Mouse (Mus musculus) MEL (cell line): ENCODE measurements at regions not wholly inside any gene's neighbourhood (a gene's known extent, or its start where the extent isn't known, plus 50 kb on each side); places are given as distances from the start of the nearest gene placed in this dataset.

Experiments used
- DNase-seq: peaks from one replicate; pipeline ENCODE4 v3.0.0; 2011; ENCODE audit warnings: low read depth, low spot score
- H3K27ac ChIP-seq: 2 replicates; pipeline ENCODE4 v1.5.1; 2012; ENCODE audit warnings: low read depth, mild to moderate bottlenecking, control low read depth, low read length, moderate library complexity; ENCODE audit not compliant: control insufficient read depth
- H3K27me3 ChIP-seq, 2 experiments: fragments of 150-350 bp in 1 of 2; sonication (generic) in 1 of 2; 2 replicates each; pipeline ENCODE4 v1.6.1; 2012; ENCODE audit warnings: low read length in 2 of 2, mild to moderate bottlenecking in 2 of 2, improper control_type of control experiment in 1 of 2, moderate library complexity in 1 of 2; ENCODE audit not compliant: insufficient read depth in 2 of 2, control insufficient read depth in 1 of 2
- H3K36me3 ChIP-seq, 2 experiments: 2 replicates each; pipeline ENCODE4 v1.6.1; 2012 to 2014; ENCODE audit warnings: low read length in 2 of 2, improper control_type of control experiment in 1 of 2, inconsistent platforms in 1 of 2, mild to moderate bottlenecking in 1 of 2; ENCODE audit not compliant: insufficient read depth in 2 of 2, control insufficient read depth in 1 of 2
- H3K4me1 ChIP-seq, 2 experiments: fragments of 150-350 bp in 1 of 2; sonication (generic) in 1 of 2; 2 replicates each; pipeline ENCODE4 v1.6.1; 2012; ENCODE audit warnings: low read length in 2 of 2, improper control_type of control experiment in 1 of 2, mild to moderate bottlenecking in 1 of 2; ENCODE audit not compliant: insufficient read depth in 2 of 2, control insufficient read depth in 1 of 2
- H3K4me3 ChIP-seq, 2 experiments: fragments of 150-350 bp in 1 of 2; sonication (generic) in 1 of 2; 2 replicates each; pipeline ENCODE4 v1.5.1; 2012; ENCODE audit warnings: low read depth in 2 of 2, low read length in 2 of 2, mild to moderate bottlenecking in 2 of 2, moderate library complexity in 2 of 2, control low read depth in 1 of 2, improper control_type of control experiment in 1 of 2; ENCODE audit not compliant: control insufficient read depth in 1 of 2, insufficient read depth in 1 of 2
- H3K79me2 ChIP-seq: 2 replicates; pipeline ENCODE4 v1.6.1; 2012; ENCODE audit warnings: mild to moderate bottlenecking, low read length, moderate library complexity; ENCODE audit not compliant: control insufficient read depth, poor library complexity, insufficient read depth
- H3K9ac ChIP-seq: 2 replicates; pipeline ENCODE4 v1.6.1; 2012; ENCODE audit warnings: low read depth, mild to moderate bottlenecking, control low read depth, low read length, moderate library complexity; ENCODE audit not compliant: control insufficient read depth, poor library complexity, severe bottlenecking
- H3K9me3 ChIP-seq: fragments of 150-350 bp; sonication (generic); replicated peaks from 2 replicates; pipeline ENCODE4 v1.6.1; 2012; ENCODE audit warnings: mild to moderate bottlenecking, low read length, improper control_type of control experiment, moderate library complexity; ENCODE audit not compliant: insufficient read depth
- CHD1 ChIP-seq: IDR thresholded peaks from 2 replicates; pipeline ENCODE4 v1.6.1; 2012; ENCODE audit warnings: low read depth, mild to moderate bottlenecking, inconsistent platforms, low read length, improper control_type of control experiment
- CHD2 ChIP-seq: IDR thresholded peaks from 2 replicates; pipeline ENCODE4 v1.6.1; 2011; ENCODE audit warnings: low read length, improper control_type of control experiment
- E2F4 ChIP-seq: IDR thresholded peaks from 2 replicates; pipeline ENCODE4 v1.6.1; 2011; ENCODE audit warnings: low read depth, low read length, improper control_type of control experiment, borderline replicate concordance
- ELF1 ChIP-seq: IDR thresholded peaks from 2 replicates; pipeline ENCODE4 v1.6.1; 2014; ENCODE audit warnings: low read depth, mild to moderate bottlenecking, inconsistent platforms, low read length, improper control_type of control experiment, moderate library complexity
- EP300 ChIP-seq, 2 experiments: IDR thresholded peaks; 2 replicates each; pipeline ENCODE4 v1.6.1; 2011; ENCODE audit warnings: improper control_type of control experiment in 2 of 2, low read length in 2 of 2, low read depth in 1 of 2, mild to moderate bottlenecking in 1 of 2
- ETS1 ChIP-seq: IDR thresholded peaks from 2 replicates; pipeline ENCODE4 v1.6.1; 2012; ENCODE audit warnings: low read depth, mild to moderate bottlenecking, inconsistent platforms, low read length, improper control_type of control experiment, moderate library complexity
- JUND ChIP-seq: IDR thresholded peaks from 2 replicates; pipeline ENCODE4 v1.6.1; 2011; ENCODE audit warnings: low read depth, mild to moderate bottlenecking, improper control_type of control experiment, low read length
- KAT2A ChIP-seq: conservative IDR thresholded peaks from 2 replicates; pipeline ENCODE4 v1.6.1; 2012; ENCODE audit warnings: low read depth, low read length, improper control_type of control experiment, inconsistent platforms
- MYB ChIP-seq: IDR thresholded peaks from 2 replicates; pipeline ENCODE4 v1.6.1; 2011; ENCODE audit warnings: mild to moderate bottlenecking, low read depth, low read length, improper control_type of control experiment
- MYC ChIP-seq: IDR thresholded peaks from 2 replicates; pipeline ENCODE4 v1.6.1; 2011; ENCODE audit warnings: low read depth, mild to moderate bottlenecking, low read length, improper control_type of control experiment, moderate library complexity
- POLR2A ChIP-seq, 2 experiments: IDR thresholded peaks; 2 replicates each; pipeline ENCODE4 v1.6.1; 2011 to 2012; ENCODE audit warnings: low read length in 2 of 2, mild to moderate bottlenecking in 2 of 2, control low read depth in 1 of 2, improper control_type of control experiment in 1 of 2, low read depth in 1 of 2, moderate library complexity in 1 of 2; ENCODE audit not compliant: control insufficient read depth in 1 of 2, insufficient read depth in 1 of 2, poor library complexity in 1 of 2
- POLR2AphosphoS5 ChIP-seq: IDR thresholded peaks from 2 replicates; pipeline ENCODE4 v1.6.1; 2012; ENCODE audit warnings: low read depth, borderline replicate concordance, mild to moderate bottlenecking, inconsistent platforms, low read length, moderate library complexity, mixed read lengths
- SIN3A ChIP-seq: IDR thresholded peaks from 2 replicates; pipeline ENCODE4 v1.6.1; 2012; ENCODE audit warnings: low read length, improper control_type of control experiment, inconsistent platforms
- SMC3 ChIP-seq: IDR thresholded peaks from 2 replicates; pipeline ENCODE4 v1.6.1; 2011; ENCODE audit warnings: low read depth, low read length, improper control_type of control experiment
- TAL1 ChIP-seq: IDR thresholded peaks from 2 replicates; pipeline ENCODE4 v1.6.1; 2012; ENCODE audit warnings: mild to moderate bottlenecking, inconsistent platforms, low read length, moderate library complexity, mixed read lengths
- USF1 ChIP-seq: IDR thresholded peaks from 2 replicates; pipeline ENCODE4 v1.6.1; 2014; ENCODE audit warnings: low read depth, mild to moderate bottlenecking, inconsistent platforms, low read length, improper control_type of control experiment, moderate library complexity
- USF2 ChIP-seq, 2 experiments: IDR thresholded peaks; 2 replicates each; pipeline ENCODE4 v1.6.1; 2011 to 2012; ENCODE audit warnings: improper control_type of control experiment in 2 of 2, low read length in 2 of 2, borderline replicate concordance in 1 of 2, inconsistent platforms in 1 of 2, low read depth in 1 of 2, mild to moderate bottlenecking in 1 of 2; ENCODE audit not compliant: insufficient read depth in 1 of 2
- ZC3H11A ChIP-seq: IDR thresholded peaks from 2 replicates; pipeline ENCODE4 v1.6.1; 2012; ENCODE audit warnings: low read depth, mild to moderate bottlenecking, inconsistent platforms, low read length, improper control_type of control experiment
- ZMIZ1 ChIP-seq: IDR thresholded peaks from 2 replicates; pipeline ENCODE4 v1.6.1; 2012; ENCODE audit warnings: low read depth, mild to moderate bottlenecking, inconsistent platforms, low read length, improper control_type of control experiment, moderate library complexity

- H3K27ac ChIP-seq, result no peak overlapping the region
- no peak overlapping the region for H3K9ac ChIP-seq
- H3K9me3 ChIP-seq, result no peaks in the 10 kb centered on the region
- no peaks in the 10 kb centered on the region for H3K27me3 ChIP-seq
- no peaks in the 10 kb centered on the region for H3K79me2 ChIP-seq
- H3K4me3 ChIP-seq, result no peak overlapping the region
- no peaks in the 10 kb centered on the region for H3K4me1 ChIP-seq
- TF ChIP-seq ELF1 (no peak), CHD1 (no peak), MYC (no peak), SIN3A (no peak), SMC3 (no peak)
- H3K36me3 ChIP-seq, result no peaks in the 10 kb centered on the region
- DNase-seq, result peak; percentile 26
These were observed 53.7 kb upstream of the Kcnk12 start for GRCm38 (mm10) chr17:87851456-87851855.

GRCm38 (mm10) chr17:87849897-87850296 is 52.1 kb upstream of the Kcnk12 start:
- H3K27ac ChIP-seq, result no peak overlapping the region
- H3K4me1 ChIP-seq, result no peaks in the 10 kb centered on the region
- H3K36me3 ChIP-seq, result no peaks in the 10 kb centered on the region
- no peak for DNase-seq
- no peaks in the 10 kb centered on the region for H3K9me3 ChIP-seq
- no peak overlapping the region for H3K9ac ChIP-seq
- H3K27me3 ChIP-seq, result no peaks in the 10 kb centered on the region
- no peak overlapping the region for H3K4me3 ChIP-seq
- TF ChIP-seq JUND, result no peak
- no peak for TF ChIP-seq TAL1
- TF ChIP-seq ZC3H11A, result no peak
- no peak for TF ChIP-seq POLR2A (IDR thresholded peaks at IDR 0.05; ENCODE audit: control insufficient read depth in 1 of 2, insufficient read depth in 1 of 2, low read depth in 1 of 2, low read length in 2 of 2, poor library complexity in 1 of 2)
- TF ChIP-seq POLR2AphosphoS5, result no peak
- TF ChIP-seq MYB, result no peak
- TF ChIP-seq KAT2A, result no peak
- TF ChIP-seq ETS1, result no peak
- no peak for TF ChIP-seq CHD2
- TF ChIP-seq SIN3A, result no peak
- no peak for TF ChIP-seq USF1
- no peak for TF ChIP-seq ZMIZ1
- no peak for TF ChIP-seq USF2 (IDR thresholded peaks at IDR 0.05; ENCODE audit: borderline replicate concordance in 1 of 2, insufficient read depth in 1 of 2, low read depth in 1 of 2, low read length in 2 of 2)
- TF ChIP-seq, all 39 proteins: peak for 0
- H3K79me2 ChIP-seq, result no peaks in the 10 kb centered on the region

- TF ChIP-seq E2F4, result no peak
- 0 out of 4 replicates have a peak, but pooled peaks of 1 of the 2 experiments have one; percentile 23 for TF ChIP-seq EP300 (IDR thresholded peaks at IDR 0.05; ENCODE audit: low read depth in 1 of 2, low read length in 2 of 2)
These were observed 51.6 kb upstream of the Kcnk12 start for GRCm38 (mm10) chr17:87849421-87849820.

More at GRCm38 (mm10) chr17:87849421-87849820, 51.6 kb upstream of the Kcnk12 start:
- Histone ChIP-seq H3K9ac (no peak overlapping the region), H3K4me3 (no peak overlapping the region), H3K9me3 (no peaks in the 10 kb centered on the region), H3K27ac (no peak overlapping the region), H3K36me3 (no peaks in the 10 kb centered on the region), H3K4me1 (no peaks in the 10 kb centered on the region), H3K27me3 (no peaks in the 10 kb centered on the region), H3K79me2 (no peaks in the 10 kb centered on the region)
- peak; percentile 8 for DNase-seq
